Mouse (Mus musculus) lung, adult 2 months (tissue): Measurements from ENCODE around the gene Klf6. TPM values are rescaled to one million over a fixed set of nuclear protein-coding genes. Genes with fewer than 3 reads are reported as not detected.

ENCODE experiments used
- DNase-seq: peaks from one replicate; pipeline ENCODE4 v3.0.0; 2022
- H3K4me1 ChIP-seq: fragments of 200-500 bp; 2 replicates; pipeline ENCODE4 v1.6.1; 2011; ENCODE audit warnings: low read length; ENCODE audit not compliant: control insufficient read depth, insufficient read depth
- H3K4me3 ChIP-seq: fragments of 200-500 bp; replicated peaks from 2 replicates; pipeline ENCODE3; 2011; ENCODE audit warnings: low read depth, mild to moderate bottlenecking, control low read depth, low read length; ENCODE audit errors: extremely low read depth
- CTCF ChIP-seq: fragments of 200-500 bp; IDR thresholded peaks from 2 replicates; pipeline ENCODE4 v1.5.1; 2011; ENCODE audit warnings: mild to moderate bottlenecking, low read length, control low read depth; ENCODE audit not compliant: insufficient read depth
- POLR2A ChIP-seq: fragments of 200-500 bp; IDR thresholded peaks from 2 replicates; pipeline ENCODE4 v1.6.1; 2011; ENCODE audit warnings: low read depth, mild to moderate bottlenecking, control low read depth, low read length, borderline replicate concordance; ENCODE audit errors: extremely low read depth
- WGBS: fragments of 180-500 bp; shearing (Covaris S2); methylation state at CpG from one replicate; pipeline ENCODE4 v1.1.7; 2018; 5-methylcytosine and 5-hydroxymethylcytosine counted together
- polyA plus RNA-seq: library from polyadenylated mRNA; depleted of rRNA; stranded (reverse); fragments of >200 nt; gene quantifications from 2 replicates; pipeline ENCODE4 v1.2.3, GENCODE M21; 2012

Gene Klf6
- polyA plus RNA-seq, 1 experiment, result 39.5 TPM

DNA sequence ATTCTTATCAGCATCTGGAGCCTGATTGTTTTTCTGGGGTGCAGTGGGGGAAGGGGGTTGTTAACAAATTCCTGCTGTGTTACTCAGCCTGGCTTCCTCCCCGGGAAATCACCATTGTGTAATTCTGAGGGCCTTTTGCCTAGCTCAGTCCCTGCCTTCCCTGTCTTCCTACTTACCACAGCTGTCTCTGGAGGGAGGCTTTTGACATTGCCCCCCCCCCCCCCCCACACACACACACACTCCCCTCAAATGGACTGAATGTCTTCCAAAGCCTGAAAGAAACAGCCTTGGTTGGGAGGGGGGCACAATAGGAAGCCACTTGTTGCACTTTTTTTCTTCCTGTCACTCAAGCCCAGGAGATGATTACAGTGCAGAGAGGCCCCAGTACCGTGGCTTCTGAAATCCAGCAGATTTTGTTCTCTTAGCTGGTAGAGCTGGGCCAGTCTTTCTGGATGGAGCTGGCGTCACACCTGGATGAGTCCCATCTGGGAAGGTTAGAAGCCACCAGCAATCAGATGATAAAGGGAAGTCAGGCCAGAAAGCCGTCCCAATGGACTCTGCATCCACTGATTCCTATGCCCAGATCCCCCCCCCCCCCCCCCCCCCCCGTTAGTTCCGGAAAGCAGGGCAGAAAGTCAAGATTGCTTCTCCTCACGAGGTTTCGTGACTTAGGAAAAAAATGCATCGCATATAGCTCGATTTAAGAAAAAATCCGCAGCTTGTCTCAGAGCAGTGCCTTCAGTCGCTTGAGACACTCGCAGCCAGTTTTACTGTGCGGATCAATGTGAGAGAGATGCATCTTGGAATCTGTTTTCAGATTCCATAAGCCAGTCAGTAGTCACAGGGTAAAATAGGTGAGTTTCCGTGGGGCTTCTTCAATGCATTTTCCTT is 9.3 kb downstream of the Klf6 start:
- Histone ChIP-seq H3K4me1 (peaks cover 29% of the 10 kb centered on the region), H3K4me3 (no peak overlapping the region)
- no peak for TF ChIP-seq CTCF
- TF ChIP-seq POLR2A, result no peak
- DNase-seq, result peak; percentile 50
- WGBS, result 21% methylated on average over 15 of the region's 15 CpGs

DNA sequence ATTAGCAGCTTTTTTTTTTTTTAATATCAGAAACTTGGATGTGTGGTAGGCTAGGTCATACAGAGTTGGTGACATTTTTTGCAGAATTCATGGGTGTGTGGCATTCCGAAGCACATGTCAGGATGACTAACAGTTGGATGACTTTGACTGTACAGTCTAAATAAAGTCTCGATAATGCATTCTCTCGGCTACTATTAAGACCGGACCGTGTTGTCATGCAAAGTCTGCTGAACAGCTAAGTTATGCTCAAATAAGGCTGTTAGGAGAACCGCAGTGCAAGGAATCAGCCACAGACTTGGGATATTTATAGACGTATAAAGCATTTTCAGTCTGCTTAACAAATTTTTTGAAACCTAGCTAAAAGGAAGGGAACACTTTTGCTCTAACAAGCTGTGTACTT is 10.1 kb downstream of the Klf6 start:
- Histone ChIP-seq H3K4me1 (peaks cover 22% of the 10 kb centered on the region), H3K4me3 (no peak overlapping the region)
- no peak for DNase-seq
- WGBS, result 59% methylated on average over 7 of the region's 7 CpGs
- TF ChIP-seq CTCF, result no peak
- TF ChIP-seq POLR2A, result no peak

DNA sequence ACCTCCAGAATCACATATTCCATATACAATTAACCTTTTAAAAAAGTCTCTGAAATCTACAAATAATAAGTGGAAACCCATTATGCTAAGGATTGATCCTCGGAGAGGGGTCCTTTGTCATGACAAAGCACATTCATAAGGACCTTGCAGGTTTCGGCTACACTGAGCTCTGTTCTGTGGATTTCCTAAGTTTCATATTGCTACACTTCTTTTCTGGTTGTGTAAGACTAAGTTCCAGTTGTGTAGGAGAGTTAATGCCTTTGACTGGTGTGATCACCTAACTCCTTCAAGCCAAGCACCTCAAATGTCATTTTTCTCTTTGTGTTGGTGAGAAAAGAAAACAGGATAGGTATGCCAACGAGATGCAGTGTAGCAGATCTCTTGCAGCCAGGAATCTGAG is 12.4 kb downstream of the Klf6 start:
- Histone ChIP-seq H3K4me1 (peaks cover 17% of the 10 kb centered on the region), H3K4me3 (no peak overlapping the region)
- 74% methylated on average over 3 of the region's 3 CpGs for WGBS
- TF ChIP-seq POLR2A (no peak), CTCF (no peak)
- DNase-seq, result no peak

DNA sequence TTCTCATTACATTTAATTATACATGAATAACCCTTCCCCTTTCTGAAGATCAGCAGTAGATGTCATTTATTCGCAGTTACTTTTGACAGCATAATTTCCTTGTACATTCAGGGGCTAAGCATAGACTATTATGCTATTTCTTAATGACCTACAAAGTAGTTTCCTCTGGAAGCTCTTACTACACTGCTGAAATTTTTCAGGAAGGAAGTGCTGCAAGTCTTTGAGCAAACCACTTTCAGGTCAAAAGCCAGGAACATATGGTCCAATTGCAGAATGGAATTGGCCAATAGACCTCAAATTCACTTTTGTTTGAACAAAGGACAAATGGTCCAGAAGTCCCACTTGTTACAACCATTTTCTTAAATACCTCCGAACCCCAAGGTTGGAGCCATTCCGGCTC is 14.2 kb downstream of the Klf6 start:
- DNase-seq, result no peak
- 70% methylated on average over 3 of the region's 3 CpGs for WGBS
- peaks cover 9% of the 10 kb centered on the region for H3K4me1 ChIP-seq
- TF ChIP-seq POLR2A (no peak), CTCF (no peak)
- no peak overlapping the region for H3K4me3 ChIP-seq

DNA sequence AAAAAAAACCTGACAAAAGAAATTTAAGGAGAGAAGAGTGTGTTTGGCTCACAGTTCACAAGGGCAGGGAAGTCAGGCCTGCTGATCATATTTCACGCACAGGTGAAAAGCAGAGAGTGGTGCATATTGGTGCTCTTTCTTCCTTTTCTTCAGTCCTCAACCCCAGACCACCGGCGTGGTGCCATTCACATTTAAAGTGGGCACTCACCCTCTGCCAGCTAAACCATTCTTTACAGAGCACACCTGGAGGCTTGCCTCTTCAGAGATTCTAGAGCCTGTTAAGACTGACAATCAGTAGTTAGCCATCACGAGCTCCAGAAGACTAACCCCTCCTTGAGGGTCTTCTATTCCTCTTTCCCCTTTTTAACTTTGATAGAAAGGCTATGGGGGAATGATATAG is 17.5 kb downstream of the Klf6 start:
- no peaks in the 10 kb centered on the region; the same call in 1 of the 2 replicates for H3K4me1 ChIP-seq
- no peak overlapping the region for H3K4me3 ChIP-seq
- WGBS, result 70% methylated on average over 4 of the region's 4 CpGs
- TF ChIP-seq CTCF (no peak), POLR2A (no peak)
- DNase-seq, result no peak

DNA sequence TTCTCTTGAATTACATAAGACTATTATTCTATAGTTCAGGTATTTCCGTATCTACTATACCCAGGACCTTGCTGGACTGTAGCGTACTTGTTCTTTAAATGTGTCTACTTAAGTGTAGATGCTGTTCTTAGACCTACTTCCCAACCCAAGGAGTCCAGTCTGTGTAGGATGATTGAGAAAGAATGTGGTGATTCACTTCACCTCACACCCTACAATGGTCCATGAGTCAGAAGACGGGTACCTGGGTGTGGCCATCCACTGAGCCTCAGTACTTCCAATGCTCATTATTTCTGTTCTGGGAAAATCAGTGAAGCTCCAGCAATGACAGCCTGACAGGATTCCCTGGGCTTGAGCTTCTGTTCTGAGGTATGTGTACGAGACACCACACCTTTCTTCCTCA is 25.5 kb downstream of the Klf6 start:
- no peak for TF ChIP-seq POLR2A
- no peak for TF ChIP-seq CTCF
- Histone ChIP-seq H3K4me1 (no peaks in the 10 kb centered on the region), H3K4me3 (no peak overlapping the region)
- 90% methylated on average over 4 of the region's 4 CpGs for WGBS
- no peak for DNase-seq

DNA sequence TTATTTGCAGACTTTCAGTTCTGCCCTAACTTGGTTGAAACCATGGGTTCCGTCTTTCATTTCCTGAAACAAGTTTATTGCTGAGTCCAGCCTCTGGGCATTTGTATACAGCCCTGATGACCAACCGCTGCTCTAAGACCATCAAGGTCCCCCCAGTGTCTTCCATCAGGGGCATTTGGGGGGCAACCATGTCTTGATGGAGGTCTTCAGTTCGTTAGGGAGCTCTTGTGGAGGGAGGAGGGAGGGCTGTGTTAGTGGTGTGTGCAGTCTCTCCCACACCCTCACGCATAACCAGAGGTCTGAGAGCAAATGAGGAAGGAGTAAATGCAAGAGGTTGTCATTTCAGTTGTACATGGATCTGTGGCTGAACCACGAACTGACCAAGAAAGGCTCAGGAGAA is 26.9 kb downstream of the Klf6 start:
- Histone ChIP-seq H3K4me1 (no peaks in the 10 kb centered on the region), H3K4me3 (no peak overlapping the region)
- WGBS, result 68% methylated on average over 5 of the region's 5 CpGs
- TF ChIP-seq POLR2A, result no peak
- no peak for TF ChIP-seq CTCF
- no peak for DNase-seq

DNA sequence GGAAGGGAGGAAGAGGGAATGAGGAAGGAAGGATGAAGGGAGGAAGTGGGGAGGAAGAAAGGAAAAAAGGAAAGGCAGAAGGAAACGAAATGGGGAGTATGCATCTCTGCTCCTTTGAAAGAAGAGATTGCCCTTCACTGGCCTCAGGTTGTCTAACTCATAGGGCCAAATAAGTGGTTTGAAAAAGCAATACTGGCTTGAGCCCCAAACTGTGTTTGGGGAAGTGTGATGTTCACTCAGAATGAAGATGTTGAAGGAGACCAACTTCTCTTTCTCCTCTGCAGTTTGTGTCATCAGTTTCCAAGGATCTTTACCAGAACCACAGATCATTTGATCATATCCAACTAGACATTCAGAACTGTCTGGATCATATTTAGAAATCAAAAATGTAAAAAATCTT is 27.4 kb downstream of the Klf6 start:
- Histone ChIP-seq H3K4me1 (no peaks in the 10 kb centered on the region), H3K4me3 (no peak overlapping the region)
- no peak for TF ChIP-seq CTCF
- no peak for TF ChIP-seq POLR2A
- 67% methylated on average over 1 of the region's 1 CpGs for WGBS
- no peak for DNase-seq

DNA sequence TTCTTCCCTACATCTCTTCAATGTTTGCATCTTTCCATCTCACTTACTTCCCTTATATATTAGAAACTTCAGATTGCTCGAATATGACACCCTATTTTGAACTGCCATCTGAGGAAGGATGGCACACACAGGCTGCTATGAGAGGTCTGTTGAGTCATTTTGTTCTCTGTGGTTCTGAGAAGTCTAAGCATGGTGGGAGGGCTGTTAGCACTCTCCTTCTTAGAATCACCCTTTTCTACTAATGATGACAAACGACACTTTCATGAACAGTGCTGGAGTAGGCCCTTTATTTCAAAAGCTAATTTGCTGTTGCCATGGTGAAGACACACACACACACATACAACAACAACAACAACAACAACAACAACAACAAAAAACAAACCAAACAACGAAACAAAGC is 28.8 kb downstream of the Klf6 start:
- TF ChIP-seq POLR2A (no peak), CTCF (no peak)
- WGBS, result 82% methylated on average over 3 of the region's 3 CpGs
- no peak for DNase-seq
- H3K4me3 ChIP-seq, result no peak overlapping the region
- H3K4me1 ChIP-seq, result no peaks in the 10 kb centered on the region
